Mouse (Mus musculus) limb, embryonic 11.5 days (tissue): ENCODE results near the gene Eif4ebp2. TPM values are rescaled to one million over a fixed set of nuclear protein-coding genes. Genes with fewer than 3 reads are reported as not detected.

Experiments used
- ATAC-seq: fragments of 200-750 bp; cut with Nextera tagmentation; 2 replicates; pipeline ENCODE4 v1.8.0; 2017; ENCODE audit warnings: low read depth; ENCODE audit not compliant: insufficient number of reproducible peaks, low FRiP score, low TSS enrichment
- DNase-seq: peaks from one replicate; pipeline ENCODE4 v3.0.0-alpha.2; 2015; ENCODE audit warnings: low spot score
- H3K27ac ChIP-seq: fragments of 300-500 bp; sonication (generic); replicated peaks from 2 replicates; pipeline ENCODE4 v1.5.1; 2014; ENCODE audit warnings: low read depth, mild to moderate bottlenecking, low read length
- H3K27me3 ChIP-seq: fragments of 300-500 bp; sonication (generic); 2 replicates; pipeline ENCODE4 v1.6.1; 2014; ENCODE audit warnings: mild to moderate bottlenecking, low read length, mixed read lengths; ENCODE audit not compliant: control insufficient read depth, insufficient read depth
- H3K36me3 ChIP-seq: fragments of 300-500 bp; sonication (generic); 2 replicates; pipeline ENCODE4 v1.6.1; 2014; ENCODE audit warnings: mild to moderate bottlenecking, low read length, moderate library complexity, mixed read lengths; ENCODE audit not compliant: control insufficient read depth, insufficient read depth
- H3K4me1 ChIP-seq: fragments of 300-500 bp; sonication (generic); 2 replicates; pipeline ENCODE4 v1.6.1; 2014; ENCODE audit warnings: low read length, mixed read lengths; ENCODE audit not compliant: control insufficient read depth, insufficient read depth
- H3K4me2 ChIP-seq: fragments of 300-500 bp; sonication (generic); 2 replicates; pipeline ENCODE4 v1.6.1; 2014; ENCODE audit warnings: low read depth, mild to moderate bottlenecking, moderate library complexity; ENCODE audit not compliant: severe bottlenecking
- H3K4me3 ChIP-seq: fragments of 300-500 bp; sonication (generic); 2 replicates; pipeline ENCODE4 v1.5.1; 2014; ENCODE audit warnings: low read depth, low read length
- H3K9ac ChIP-seq: fragments of 300-500 bp; sonication (generic); 2 replicates; pipeline ENCODE4 v1.6.1; 2014; ENCODE audit warnings: mild to moderate bottlenecking, low read length
- H3K9me3 ChIP-seq: fragments of 300-500 bp; sonication (generic); 2 replicates; pipeline ENCODE4 v1.6.1; 2016; ENCODE audit warnings: low read length; ENCODE audit not compliant: control insufficient read depth
- WGBS: fragments of 180-500 bp; shearing (Covaris S2); extraction: QIAGEN DNeasy Blood & Tissue Kit; methylation state at CpG from one replicate; pipeline ENCODE4 v1.1.7; 2014; 5-methylcytosine and 5-hydroxymethylcytosine counted together
- polyA plus RNA-seq: library from polyadenylated mRNA; unstranded; fragments of >200 nt; fragmentation: Nextera tagmentation; extraction: Ambion mirVana; gene quantifications from 2 replicates; pipeline ENCODE4 v1.2.1, GENCODE M21; 2014

Eif4ebp2 gene
- polyA plus RNA-seq, 1 experiment from 2014 or later, result 28.5 TPM

- Histone ChIP-seq H3K9ac (peak overlapping the region; percentile 70), H3K4me3 (peak overlapping the region; percentile 67), H3K27ac (no peak overlapping the region), H3K4me1 (peaks cover 16% of the 10 kb centered on the region), H3K27me3 (no peaks in the 10 kb centered on the region), H3K36me3 (no peaks in the 10 kb centered on the region), H3K4me2 (peak overlapping the region; percentile 74), H3K9me3 (no peaks in the 10 kb centered on the region)
- DNase-seq (peak; percentile 41), ATAC-seq (peak; percentile 13; the same call in 1 of the 2 replicates)
- WGBS, result under 1% methylated on average over 8 of the region's 8 CpGs
Measured at GRCm38 (mm10) chr10:61382281-61382731, 70.2 kb downstream of the Eif4ebp2 start.

- peak overlapping the region; percentile 67 for H3K4me3 ChIP-seq
- peak overlapping the region; percentile 74 for H3K4me2 ChIP-seq
- H3K4me1 ChIP-seq, result peaks cover 16% of the 10 kb centered on the region
- 11% methylated on average over 8 of the region's 8 CpGs for WGBS
- ATAC-seq (no peak), DNase-seq (no peak)
- peak overlapping the region; percentile 70; the same call in 1 of the 2 replicates for H3K9ac ChIP-seq
- H3K27ac ChIP-seq, result no peak overlapping the region
- H3K27me3 ChIP-seq, result no peaks in the 10 kb centered on the region
- no peaks in the 10 kb centered on the region for H3K9me3 ChIP-seq
- H3K36me3 ChIP-seq, result no peaks in the 10 kb centered on the region
Measured at GRCm38 (mm10) chr10:61381823-61382222, 70.6 kb downstream of the Eif4ebp2 start.

- ATAC-seq (no peak), DNase-seq (no peak)
- no peak overlapping the region for H3K27ac ChIP-seq
- H3K4me2 ChIP-seq, result no peak overlapping the region
- WGBS, result 24% methylated on average over 9 of the region's 9 CpGs
- H3K9me3 ChIP-seq, result no peaks in the 10 kb centered on the region
- 0 out of 2 replicates have a peak overlapping the region, but pooled peaks have one; percentile 23 for H3K9ac ChIP-seq
- no peaks in the 10 kb centered on the region for H3K27me3 ChIP-seq
- H3K36me3 ChIP-seq, result no peaks in the 10 kb centered on the region
- H3K4me1 ChIP-seq, result peaks cover 16% of the 10 kb centered on the region
- no peak overlapping the region for H3K4me3 ChIP-seq
Measured at GRCm38 (mm10) chr10:61380186-61380585, 72.3 kb downstream of the Eif4ebp2 start.

- no peak for DNase-seq
- Histone ChIP-seq H3K4me2 (no peak overlapping the region), H3K9ac (no peak overlapping the region), H3K4me3 (no peak overlapping the region), H3K9me3 (no peaks in the 10 kb centered on the region), H3K27me3 (no peaks in the 10 kb centered on the region), H3K36me3 (no peaks in the 10 kb centered on the region), H3K4me1 (peaks cover 16% of the 10 kb centered on the region), H3K27ac (no peak overlapping the region)
- WGBS, result 91% methylated on average over 13 of the region's 13 CpGs
- ATAC-seq, result no peak
Measured at GRCm38 (mm10) chr10:61379340-61380040, 73.0 kb downstream of the Eif4ebp2 start.

- Histone ChIP-seq H3K4me2 (no peak overlapping the region), H3K36me3 (no peaks in the 10 kb centered on the region), H3K27me3 (no peaks in the 10 kb centered on the region), H3K9me3 (no peaks in the 10 kb centered on the region), H3K4me3 (no peak overlapping the region), H3K9ac (no peak overlapping the region), H3K27ac (no peak overlapping the region), H3K4me1 (peaks cover 16% of the 10 kb centered on the region)
- DNase-seq (no peak), ATAC-seq (no peak)
- WGBS, result 86% methylated on average over 5 of the region's 5 CpGs
Measured at GRCm38 (mm10) chr10:61378698-61379097, 73.8 kb downstream of the Eif4ebp2 start.

Other genes with a start within 250 kb of the Eif4ebp2 start
- 0.55 and 0.88 TPM in 2 replicates for gene Adamts14, start 179.2 kb downstream of the Eif4ebp2 start, polyA plus RNA-seq
- gene Prf1, start 154.8 kb downstream of the Eif4ebp2 start, polyA plus RNA-seq, result 0.10 TPM in 1 of 2 replicates, not detected in the other
- 16.0 and 17.0 TPM in 2 replicates for gene Pald1, start 69.1 kb downstream of the Eif4ebp2 start, polyA plus RNA-seq
- gene Nodal, start 34.7 kb downstream of the Eif4ebp2 start, polyA plus RNA-seq, result not detected in 2 replicates
- gene Lrrc20, start 23.1 kb upstream of the Eif4ebp2 start, polyA plus RNA-seq, result 11.6 and 11.8 TPM in 2 replicates
- not detected in 2 replicates for gene Npffr1, start 142.8 kb upstream of the Eif4ebp2 start, polyA plus RNA-seq
- 314 and 321 TPM in 2 replicates for gene Ppa1, start 195.9 kb upstream of the Eif4ebp2 start, polyA plus RNA-seq
- 245 and 250 TPM in 2 replicates for gene Sar1a, start 227.6 kb upstream of the Eif4ebp2 start, polyA plus RNA-seq
- 36.3 and 36.6 TPM in 2 replicates for gene Tysnd1, start 242.9 kb upstream of the Eif4ebp2 start, polyA plus RNA-seq